Mouse (Mus musculus): ENCODE results near the gene Ciao1. TPM values are rescaled to one million over a fixed set of nuclear protein-coding genes. Genes with fewer than 3 reads are reported as not detected.

Gene Ciao1
- total and polyA plus RNA-seq, 3 experiments: 83.8 to 86.3 TPM; not detected in 1

GRCm38 (mm10) chr2:127217746-127218145, 29.9 kb downstream of the Ciao1 start:
- TF ChIP-seq SIN3A (IDR thresholded peaks at IDR 0.05; ENCODE audit: low read length) (no peak), USF2 (IDR thresholded peaks at IDR 0.05; ENCODE audit: borderline replicate concordance in 1 of 2, insufficient read depth in 1 of 2, low read depth in 1 of 2, low read length in 2 of 2) (no peak), TAL1 (IDR thresholded peaks at IDR 0.05; ENCODE audit: low read length) (no peak), POLR2A (IDR thresholded peaks at IDR 0.05; ENCODE audit: control insufficient read depth in 1 of 2, insufficient read depth in 1 of 2, low read depth in 1 of 2, low read length in 2 of 2, poor library complexity in 1 of 2) (no peak), POLR2AphosphoS2 (IDR thresholded peaks at IDR 0.05; ENCODE audit: low read length) (no peak), MYB (IDR thresholded peaks at IDR 0.05; ENCODE audit: low read depth, low read length) (no peak), ZMIZ1 (IDR thresholded peaks at IDR 0.05; ENCODE audit: low read depth, low read length) (no peak), BHLHE40 (IDR thresholded peaks at IDR 0.05; ENCODE audit: borderline replicate concordance, low read depth, low read length) (no peak), MEF2A (IDR thresholded peaks at IDR 0.05; ENCODE audit: extremely low read depth, insufficient replicate concordance, low read depth, low read length, poor library complexity, severe bottlenecking) (no peak), CTCF (IDR thresholded peaks at IDR 0.05 in 2 of 3, conservative IDR thresholded peaks at IDR 0.05 in 1 of 3; ENCODE audit: control insufficient read depth in 1 of 3, insufficient read depth in 1 of 3, low read depth in 2 of 3, low read length in 3 of 3, poor library complexity in 1 of 3, severe bottlenecking in 1 of 3) (no peak), RAD21 (IDR thresholded peaks at IDR 0.05; ENCODE audit: low read depth, low read length) (no peak), MAZ (IDR thresholded peaks at IDR 0.05; ENCODE audit: low read depth, low read length) (no peak), ETS1 (IDR thresholded peaks at IDR 0.05; ENCODE audit: low read depth, low read length) (no peak), MXI1 (IDR thresholded peaks at IDR 0.05; ENCODE audit: low read depth, low read length) (no peak), USF1 (IDR thresholded peaks at IDR 0.05; ENCODE audit: low read depth, low read length) (no peak), ZKSCAN1 (IDR thresholded peaks at IDR 0.05; ENCODE audit: low read depth, low read length) (no peak)
- Histone ChIP-seq H3K27me3 (ENCODE audit: control insufficient read depth in 1 of 2, insufficient read depth in 2 of 2, low read length in 2 of 2) (no peaks in the 10 kb centered on the region), H3K4me3 (ENCODE audit: control insufficient read depth in 1 of 2, insufficient read depth in 1 of 2, low read depth in 2 of 2, low read length in 2 of 2) (no peak overlapping the region), H3K36me3 (ENCODE audit: control insufficient read depth in 1 of 2, insufficient read depth in 2 of 2, low read length in 2 of 2) (peaks cover 0 to 24% of the 10 kb centered on the region in 2 experiments; a peak in 2 of 4 replicates), H3K27ac (ENCODE audit: control insufficient read depth, low read depth, low read length) (no peak overlapping the region), H3K79me2 (ENCODE audit: control insufficient read depth, insufficient read depth, low read length, poor library complexity) (no peaks in the 10 kb centered on the region; the same call in 1 of the 2 replicates), H3K9me3 (replicated peaks; ENCODE audit: insufficient read depth, low read length) (no peaks in the 10 kb centered on the region), H3K9ac (ENCODE audit: control insufficient read depth, low read depth, low read length, poor library complexity, severe bottlenecking) (no peak overlapping the region), H3K4me1 (ENCODE audit: control insufficient read depth in 1 of 2, insufficient read depth in 2 of 2, low read length in 2 of 2) (no peaks in the 10 kb centered on the region)
- DNase-seq (ENCODE audit: low read depth, low spot score): no peak

DNA sequence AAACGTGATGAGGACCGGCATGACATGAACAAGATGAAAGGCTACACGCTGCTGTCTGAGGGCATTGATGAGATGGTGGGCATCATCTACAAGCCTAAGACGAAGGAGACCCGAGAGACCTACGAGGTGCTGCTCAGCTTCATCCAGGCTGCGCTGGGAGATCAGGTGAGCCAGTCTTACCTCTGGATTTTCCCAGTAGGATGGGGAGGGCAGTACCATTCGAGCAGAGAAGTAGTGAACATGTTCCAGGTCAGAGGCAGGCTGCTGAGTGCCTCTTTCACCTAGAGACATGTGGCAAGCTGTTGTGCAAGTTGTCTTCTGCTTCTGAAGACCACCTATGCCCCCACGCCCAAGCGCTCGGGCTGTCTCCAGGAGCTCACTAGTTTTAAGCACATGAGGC, 36.9 kb downstream of the Ciao1 start:
- Histone ChIP-seq H3K27me3 (ENCODE audit: control insufficient read depth in 1 of 2, insufficient read depth in 2 of 2, low read length in 2 of 2) (no peaks in the 10 kb centered on the region), H3K9ac (ENCODE audit: control insufficient read depth, low read depth, low read length, poor library complexity, severe bottlenecking) (no peak overlapping the region), H3K9me3 (replicated peaks; ENCODE audit: insufficient read depth, low read length) (no peaks in the 10 kb centered on the region), H3K4me3 (ENCODE audit: control insufficient read depth in 1 of 2, insufficient read depth in 1 of 2, low read depth in 2 of 2, low read length in 2 of 2) (no peak overlapping the region), H3K4me1 (ENCODE audit: control insufficient read depth in 1 of 2, insufficient read depth in 2 of 2, low read length in 2 of 2) (no peaks in the 10 kb centered on the region; a peak in 1 of 4 replicates), H3K27ac (ENCODE audit: control insufficient read depth, low read depth, low read length) (no peak overlapping the region), H3K36me3 (ENCODE audit: control insufficient read depth in 1 of 2, insufficient read depth in 2 of 2, low read length in 2 of 2) (peaks cover 4 to 21% of the 10 kb centered on the region in 2 experiments), H3K79me2 (ENCODE audit: control insufficient read depth, insufficient read depth, low read length, poor library complexity) (peaks cover 17% of the 10 kb centered on the region)
- DNase-seq (ENCODE audit: low read depth, low spot score): no peak
- no peak for TF ChIP-seq MAFK (IDR thresholded peaks at IDR 0.05; ENCODE audit: borderline replicate concordance, low read depth, low read length)
- TF ChIP-seq ELF1 (IDR thresholded peaks at IDR 0.05; ENCODE audit: low read depth, low read length): no peak
- no peak for TF ChIP-seq ZC3H11A (IDR thresholded peaks at IDR 0.05; ENCODE audit: low read depth, low read length)
- no peak for TF ChIP-seq GATA1 (IDR thresholded peaks at IDR 0.05; ENCODE audit: low read depth, low read length)
- TF ChIP-seq TBP (IDR thresholded peaks at IDR 0.05; ENCODE audit: low read depth, low read length): no peak
- TF ChIP-seq MEF2A (IDR thresholded peaks at IDR 0.05; ENCODE audit: extremely low read depth, insufficient replicate concordance, low read depth, low read length, poor library complexity, severe bottlenecking): no peak
- TF ChIP-seq TCF12 (IDR thresholded peaks at IDR 0.05; ENCODE audit: low read depth, low read length): no peak
- TF ChIP-seq MAZ (IDR thresholded peaks at IDR 0.05; ENCODE audit: low read depth, low read length): no peak
- no peak for TF ChIP-seq HCFC1 (IDR thresholded peaks at IDR 0.05; ENCODE audit: low read depth, low read length)
- no peak for TF ChIP-seq JUND (IDR thresholded peaks at IDR 0.05; ENCODE audit: low read depth, low read length)
- TF ChIP-seq GABPA (IDR thresholded peaks at IDR 0.05; ENCODE audit: low read depth, low read length): no peak
- no peak for TF ChIP-seq CHD1 (IDR thresholded peaks at IDR 0.05; ENCODE audit: low read depth, low read length)
- no peak for TF ChIP-seq KAT2A (conservative IDR thresholded peaks at IDR 0.05; ENCODE audit: low read depth, low read length)
- no peak for TF ChIP-seq NELFE (IDR thresholded peaks at IDR 0.05; ENCODE audit: low read depth, low read length)
